Mouse (Mus musculus): Measurements from ENCODE around the gene Gabrb3.

The Gabrb3 gene

DNA sequence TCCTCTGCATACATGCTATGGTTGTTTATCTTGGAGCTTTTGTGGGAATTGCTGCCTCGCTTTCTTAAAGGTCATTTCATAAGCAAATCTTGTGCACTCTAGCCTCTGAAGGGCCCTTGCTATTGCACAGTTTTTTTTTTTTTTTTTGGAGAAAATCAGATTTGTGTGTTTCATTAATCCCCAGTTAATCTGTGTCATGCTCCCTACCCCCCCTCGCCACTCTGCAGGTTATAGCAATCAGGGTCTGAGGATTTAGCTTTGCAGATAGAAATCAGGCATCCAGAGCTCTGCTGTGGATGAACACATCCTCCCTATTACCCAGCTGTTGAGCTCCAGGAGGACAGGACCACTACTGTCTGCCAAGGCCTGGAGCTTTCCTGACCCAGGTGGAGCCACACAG lies at the start of gene Gabrb3:
TSS of gene Gabrb3 (plus strand) at position 301 of the 400 bp plus-strand sequence.
- DNase-seq (ENCODE audit: low read depth), result no peak

DNA sequence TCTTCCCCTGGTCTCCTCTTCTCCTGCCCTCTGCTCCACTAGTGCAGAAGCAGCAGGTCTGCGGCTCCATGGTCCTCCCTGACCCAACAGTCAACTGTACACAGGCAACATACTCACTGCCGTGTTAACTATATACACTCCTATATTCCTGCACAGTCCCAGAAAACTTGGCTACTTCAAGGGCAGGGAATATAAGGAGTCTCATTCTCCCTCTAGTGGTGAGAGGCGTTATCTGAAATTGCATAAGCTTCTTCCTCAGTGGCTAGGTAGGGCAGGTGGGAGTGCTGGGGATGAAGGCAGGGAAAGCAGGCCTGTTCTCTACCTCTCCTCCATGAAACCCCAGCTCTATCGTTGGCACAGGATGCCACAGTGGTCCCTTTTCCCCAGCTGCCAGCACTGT lies 35.4 kb upstream of the Gabrb3 start:
- peak; percentile 37 for DNase-seq (ENCODE audit: low read depth)

DNA sequence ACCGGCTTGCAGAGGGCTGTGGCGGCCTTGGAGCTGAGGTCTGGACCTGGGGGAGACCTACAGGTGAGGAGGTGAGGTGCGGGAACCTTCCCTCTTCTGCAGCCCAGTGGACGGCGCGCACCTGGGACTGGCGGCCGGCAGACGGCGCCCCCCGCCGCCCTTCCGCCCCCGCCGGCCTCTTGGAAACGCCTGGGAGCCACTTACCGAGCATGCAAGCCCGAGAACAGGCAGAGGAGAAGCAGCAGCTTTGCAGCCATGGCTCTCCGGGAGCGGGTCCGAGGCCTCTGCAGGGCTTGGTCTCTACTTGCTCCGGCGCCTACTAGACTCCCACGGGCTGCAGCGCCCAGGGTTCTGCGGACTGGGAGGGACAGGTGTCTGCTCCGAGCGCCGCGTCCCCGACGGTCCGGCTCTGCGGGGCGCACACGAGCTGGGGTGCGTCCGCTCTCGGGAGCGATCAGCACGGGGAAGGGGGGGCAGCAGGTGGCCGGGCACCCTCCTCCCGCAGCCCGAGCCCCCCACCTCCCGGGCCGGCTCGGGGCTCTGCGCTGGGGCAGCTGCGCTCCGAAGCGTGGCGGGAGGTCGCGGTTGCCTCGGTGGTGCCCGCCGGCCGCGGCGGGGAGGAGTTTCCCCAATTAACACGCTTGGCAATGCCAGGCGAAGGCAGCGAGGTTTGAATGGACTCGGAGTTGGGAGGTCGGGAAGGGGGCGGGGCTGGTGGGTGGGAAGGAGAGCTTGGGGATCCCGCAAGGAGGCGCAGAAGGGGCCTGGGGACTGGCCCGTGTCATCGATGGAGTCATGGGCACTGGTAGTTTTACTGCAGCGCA lies 32.8 kb upstream of the Gabrb3 start, which contains the start of gene Gabrg3:
TSS of gene Gabrg3 (minus strand) at position 672 of the 824 bp plus-strand sequence.
- DNase-seq (ENCODE audit: low read depth), result no peak

DNA sequence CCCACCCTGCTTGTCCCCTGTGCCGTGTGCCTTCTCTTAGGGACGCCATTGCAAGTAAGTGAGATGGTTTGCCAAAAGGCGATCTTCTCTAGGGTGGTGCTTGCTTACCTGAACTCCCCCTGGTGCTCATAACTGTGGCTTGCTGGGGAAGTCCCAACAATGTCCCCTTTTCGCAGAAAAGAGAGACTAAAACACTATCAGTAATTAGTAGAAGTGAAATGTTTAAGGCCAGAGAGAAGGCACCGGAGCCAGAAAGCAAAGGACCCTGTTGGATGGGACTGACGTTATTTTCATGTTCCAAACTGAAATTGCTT lies 32.2 kb upstream of the Gabrb3 start:
- no peak for DNase-seq (ENCODE audit: low read depth)

DNA sequence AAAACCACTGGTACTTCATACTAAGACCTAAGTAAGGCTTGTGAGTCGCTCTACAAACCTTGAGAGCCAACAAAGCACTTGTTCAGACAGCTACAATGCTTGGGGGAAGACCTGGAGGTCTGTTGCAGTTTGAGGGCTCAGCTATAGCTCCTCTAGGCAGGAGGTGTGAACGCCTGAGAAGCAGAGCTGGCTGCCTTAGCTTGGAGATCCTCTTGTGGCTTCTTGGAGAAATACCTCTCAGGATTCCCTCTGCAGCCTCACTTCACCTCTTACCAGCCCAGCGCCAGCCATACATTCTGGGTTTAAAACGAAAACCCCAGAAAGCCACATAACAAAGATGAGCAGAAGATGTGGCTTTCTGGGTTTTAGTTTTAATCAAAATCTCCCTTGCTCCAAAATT lies 29.4 kb upstream of the Gabrb3 start:
- no peak for DNase-seq (ENCODE audit: low read depth)

DNA sequence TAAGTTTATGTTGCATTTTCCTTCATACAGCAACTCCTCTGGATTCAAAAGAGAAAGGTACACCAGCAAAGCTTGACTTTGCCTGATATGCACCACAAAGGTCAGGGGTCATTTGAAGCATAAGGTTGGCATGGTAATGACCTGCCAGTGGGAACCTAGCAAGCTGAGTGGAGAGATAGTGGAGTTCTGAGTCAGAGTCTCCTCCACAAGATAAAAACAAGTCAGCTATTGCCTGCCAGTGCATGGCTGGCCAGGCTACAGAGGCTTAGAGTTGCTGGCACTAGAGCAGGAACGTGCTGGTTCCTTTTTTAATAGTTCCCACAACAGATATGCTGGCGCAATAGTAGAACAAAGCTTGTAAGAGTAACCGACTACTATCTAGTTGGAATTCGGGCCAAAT lies 25.9 kb upstream of the Gabrb3 start:
- no peak for DNase-seq (ENCODE audit: low read depth)

DNA sequence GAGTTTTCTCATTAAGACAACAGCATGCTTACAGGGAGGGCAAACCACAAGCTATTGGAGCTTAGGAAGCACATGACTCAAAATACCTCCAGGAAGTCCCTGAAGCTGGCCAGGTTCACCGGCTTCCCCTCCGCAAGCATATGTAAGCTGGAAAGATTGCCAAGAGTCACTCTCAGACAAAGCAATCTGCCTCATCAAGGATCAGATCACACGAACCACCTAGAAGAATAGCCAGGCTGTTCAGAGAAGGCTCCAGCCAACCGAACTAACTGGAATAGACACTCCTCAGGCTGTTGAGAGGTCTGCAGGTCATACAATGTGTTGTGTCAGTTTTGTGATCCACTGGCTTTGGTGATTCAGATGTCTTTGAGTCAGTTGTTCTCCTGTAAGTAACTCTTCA lies 8.3 kb upstream of the Gabrb3 start:
- no peak for DNase-seq (ENCODE audit: low read depth)

DNA sequence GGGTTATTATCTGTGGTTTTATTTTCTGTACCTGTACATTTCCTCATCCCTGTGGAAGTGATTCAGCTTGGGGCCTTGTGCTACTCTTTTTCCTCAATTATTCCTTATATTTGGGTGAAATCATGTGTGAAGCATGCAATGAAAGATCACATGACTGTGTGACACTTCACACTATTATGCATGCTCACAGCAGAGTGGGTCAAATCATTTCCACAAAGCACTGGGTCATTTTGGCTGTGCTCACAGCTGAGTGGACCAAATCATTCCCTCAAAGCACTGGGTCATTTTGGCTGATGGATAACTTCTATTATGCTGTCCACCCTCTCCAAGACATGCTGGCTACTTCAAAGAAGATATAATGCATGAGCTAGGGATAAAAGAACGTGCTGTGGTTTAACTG lies 6.6 kb upstream of the Gabrb3 start:
- no peak for DNase-seq (ENCODE audit: low read depth)

DNA sequence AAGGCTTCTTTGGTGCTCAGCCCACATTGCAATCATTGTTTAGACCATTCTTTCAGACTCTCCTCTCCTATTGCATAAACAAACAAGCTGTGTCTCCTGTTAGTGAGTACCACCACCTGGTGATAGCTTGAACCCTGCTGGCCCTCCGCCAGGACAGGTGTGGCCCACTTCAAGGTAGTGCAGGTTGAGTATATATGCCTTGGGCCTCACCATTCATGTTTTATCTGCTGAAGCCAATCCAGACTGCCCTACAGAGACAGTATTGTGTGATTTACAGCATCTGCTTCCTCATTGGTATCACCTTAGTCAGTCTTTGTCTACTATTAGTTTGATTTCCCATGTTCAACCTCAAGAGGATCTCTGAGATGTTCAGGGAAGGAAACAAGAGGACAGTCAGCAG lies 1.6 kb downstream of the Gabrb3 start:
- DNase-seq (ENCODE audit: low read depth), result no peak

DNA sequence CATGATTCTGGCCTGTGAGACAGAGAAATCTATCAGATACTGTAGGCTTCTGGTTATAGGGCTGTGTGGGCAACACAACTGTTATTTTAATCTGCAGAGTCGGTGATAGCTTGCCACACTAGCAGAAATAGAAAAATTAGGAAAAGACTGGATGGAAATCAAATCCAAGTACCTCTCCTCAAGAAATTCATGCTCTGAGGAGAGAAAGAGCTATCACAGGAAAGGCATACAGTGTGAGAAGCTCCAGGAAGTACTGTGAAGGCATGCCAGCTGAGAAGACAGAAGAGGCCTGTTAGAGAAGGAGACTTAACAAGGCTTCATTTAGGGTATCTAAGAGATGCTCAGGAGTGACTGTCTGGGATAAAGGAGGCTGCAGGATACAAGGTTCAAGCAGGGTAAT lies 3.2 kb downstream of the Gabrb3 start:
- DNase-seq (ENCODE audit: low read depth), result no peak

DNA sequence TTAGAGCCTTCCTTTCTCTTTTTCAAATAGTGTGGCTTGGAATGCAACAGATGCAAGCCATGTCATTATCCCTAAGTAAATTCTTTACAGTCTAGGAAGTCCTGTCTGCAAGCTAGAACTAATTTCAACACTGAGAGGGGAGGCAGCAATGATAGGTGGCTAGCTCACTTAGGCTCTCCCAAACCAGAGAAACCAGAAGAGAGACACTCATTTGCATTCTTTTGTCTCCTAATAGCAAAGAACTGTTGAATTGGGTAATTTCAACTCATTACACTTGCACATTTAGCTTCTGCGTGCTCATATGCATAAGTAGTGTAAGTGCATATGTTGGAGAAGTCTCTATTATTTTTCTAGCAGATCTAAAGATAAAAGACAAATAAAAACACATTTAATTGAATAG lies 28.7 kb downstream of the Gabrb3 start:
- DNase-seq (ENCODE audit: low read depth), result no peak

DNA sequence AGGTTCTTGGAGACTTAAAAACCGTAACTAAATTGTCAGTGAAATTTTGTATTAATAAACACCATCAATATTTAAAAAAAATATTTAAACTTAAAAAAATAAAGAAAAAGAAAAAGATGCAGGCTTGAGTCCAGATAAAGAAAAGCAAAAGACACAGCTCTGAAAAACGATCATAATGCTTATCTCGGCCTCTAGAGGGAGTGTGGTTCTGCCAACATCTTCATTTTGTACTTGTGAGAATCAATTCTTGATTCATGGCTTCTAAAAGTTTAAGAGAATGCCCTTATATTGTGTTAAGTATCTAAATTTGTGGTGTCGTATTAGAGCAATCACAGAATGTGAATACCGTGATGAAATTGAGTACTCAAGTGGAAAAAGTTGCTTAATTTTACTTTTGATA lies 40.9 kb downstream of the Gabrb3 start:
- DNase-seq (ENCODE audit: low read depth), result peak; percentile 9

DNA sequence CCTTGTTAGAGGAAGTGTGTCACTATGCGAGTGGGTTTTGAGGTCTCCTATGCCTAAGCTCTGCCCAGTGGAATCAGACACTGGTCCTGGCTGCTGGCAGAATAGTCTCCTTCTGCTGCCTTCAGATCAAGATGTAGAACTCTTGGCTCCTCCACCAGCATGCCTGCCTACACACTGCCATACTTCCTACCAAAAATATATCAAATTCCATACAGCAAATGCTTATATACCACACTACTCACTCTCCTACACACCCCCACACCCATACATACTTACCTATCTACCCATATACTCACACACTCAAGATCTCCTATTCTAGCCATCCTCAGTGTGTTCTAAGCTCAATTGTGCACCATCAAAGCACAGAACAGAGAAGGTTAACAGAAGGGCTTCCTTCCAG lies 51.8 kb downstream of the Gabrb3 start:
- DNase-seq (ENCODE audit: low read depth), result no peak

DNA sequence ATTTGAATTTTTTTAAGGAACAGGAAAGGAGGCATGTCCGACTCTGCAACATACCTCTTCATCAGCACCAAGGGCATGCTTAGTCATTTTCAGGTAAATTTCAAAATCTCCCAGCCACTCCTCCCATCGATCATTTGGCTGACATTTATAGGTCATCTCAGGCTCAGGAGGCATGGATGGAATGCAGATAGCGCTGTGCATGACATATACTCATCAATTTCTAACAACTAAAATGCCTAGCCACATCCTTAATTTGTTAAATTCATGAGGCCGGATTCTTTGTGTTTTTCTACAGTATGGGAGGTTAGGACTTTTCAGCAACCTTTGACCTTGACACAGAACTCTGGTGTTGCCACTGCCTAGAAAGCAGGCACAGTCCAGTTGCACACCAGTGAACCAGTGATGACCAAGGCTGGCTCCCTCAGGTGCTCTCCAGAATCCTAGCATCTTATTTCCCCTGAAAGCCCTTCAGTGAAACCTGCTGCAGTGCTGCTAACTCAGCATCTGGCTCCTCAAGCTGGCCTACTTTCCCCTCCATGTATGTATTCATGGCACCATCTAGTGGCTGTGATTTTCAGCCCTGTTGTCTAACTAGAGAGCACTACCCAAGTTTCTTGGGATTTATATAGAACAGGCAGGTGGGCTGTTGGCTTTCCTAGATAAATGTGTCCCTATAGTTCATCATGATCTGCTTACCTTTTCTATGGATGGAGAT lies 54.5 kb downstream of the Gabrb3 start:
- peak; percentile 58 for DNase-seq (ENCODE audit: low read depth)

DNA sequence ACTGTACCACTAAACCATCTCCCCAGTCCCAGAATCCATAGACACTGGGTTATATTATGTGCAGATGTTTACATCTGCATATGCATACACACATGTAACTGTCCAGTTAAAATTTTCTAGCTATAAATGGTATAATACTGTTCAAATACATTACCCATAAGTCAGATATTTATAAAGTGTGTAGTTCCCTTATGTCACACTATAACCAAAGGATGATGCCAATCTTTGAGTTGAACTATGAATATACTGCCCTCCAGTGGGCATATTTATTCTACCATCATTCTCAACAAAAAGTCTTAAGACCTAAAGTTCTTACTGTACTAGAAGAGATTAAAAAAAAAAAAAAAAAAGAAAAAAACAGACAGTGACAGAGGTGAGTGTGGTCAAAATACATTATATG lies 63.4 kb downstream of the Gabrb3 start:
- DNase-seq (ENCODE audit: low read depth), result peak; percentile 54

DNA sequence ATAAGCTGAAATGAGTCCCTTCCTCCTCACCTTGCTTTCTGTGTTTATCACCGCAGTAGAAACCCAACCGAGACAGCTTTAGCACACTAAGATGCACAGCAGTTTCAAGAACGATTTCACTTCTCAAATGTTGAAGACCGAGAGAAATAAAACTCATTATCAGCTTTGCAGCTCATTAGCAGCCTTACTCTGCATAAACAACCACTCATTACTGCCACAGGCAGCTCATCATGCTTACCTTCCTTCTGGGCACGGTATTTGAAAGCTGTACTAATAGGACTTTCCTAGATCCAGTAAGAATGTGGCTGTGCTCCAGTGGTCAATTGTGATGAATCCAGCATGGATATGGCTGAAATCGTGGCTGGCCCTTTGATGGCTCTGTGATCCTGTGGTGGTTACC lies 67.4 kb downstream of the Gabrb3 start:
- no peak for DNase-seq (ENCODE audit: low read depth)

DNA sequence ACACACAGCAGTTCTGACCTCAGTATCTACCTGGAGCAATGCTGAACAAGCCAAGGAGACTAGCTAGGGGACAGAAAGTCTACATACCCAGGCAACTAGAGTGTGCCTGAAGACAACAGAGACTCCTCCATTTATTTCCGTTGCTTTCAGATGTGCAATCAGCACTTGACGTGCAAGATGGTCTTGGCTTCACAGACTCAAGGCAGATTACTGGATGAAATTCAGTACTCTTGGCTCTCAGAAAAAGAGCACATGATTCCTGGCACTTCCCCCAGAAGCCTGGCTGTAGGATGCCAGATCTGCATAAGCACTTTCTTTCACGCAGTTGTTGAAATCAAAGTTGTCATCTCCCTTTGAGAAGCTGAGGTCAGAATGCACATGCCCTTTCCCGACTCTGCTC lies 72.3 kb downstream of the Gabrb3 start:
- peak; percentile 20 for DNase-seq (ENCODE audit: low read depth)

DNA sequence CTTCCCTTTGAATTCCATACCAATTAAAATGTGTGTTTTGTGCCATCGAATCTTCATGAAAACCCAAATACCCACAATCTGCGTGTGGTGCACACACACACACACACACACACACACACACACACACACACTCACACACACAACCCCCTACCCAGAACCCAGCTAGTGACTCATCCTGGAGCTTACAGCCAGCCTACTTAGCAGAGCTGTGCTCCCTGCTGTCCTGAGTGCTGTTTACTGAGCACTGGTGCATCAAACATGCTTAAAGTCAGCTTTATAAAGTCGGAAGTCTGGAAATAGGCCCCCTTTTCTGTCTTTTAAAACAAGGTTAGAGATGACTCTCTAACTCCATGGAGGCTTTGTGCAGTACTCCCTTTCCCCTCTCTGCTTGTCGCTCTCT lies 83.3 kb downstream of the Gabrb3 start:
- no peak for DNase-seq (ENCODE audit: low read depth)

DNA sequence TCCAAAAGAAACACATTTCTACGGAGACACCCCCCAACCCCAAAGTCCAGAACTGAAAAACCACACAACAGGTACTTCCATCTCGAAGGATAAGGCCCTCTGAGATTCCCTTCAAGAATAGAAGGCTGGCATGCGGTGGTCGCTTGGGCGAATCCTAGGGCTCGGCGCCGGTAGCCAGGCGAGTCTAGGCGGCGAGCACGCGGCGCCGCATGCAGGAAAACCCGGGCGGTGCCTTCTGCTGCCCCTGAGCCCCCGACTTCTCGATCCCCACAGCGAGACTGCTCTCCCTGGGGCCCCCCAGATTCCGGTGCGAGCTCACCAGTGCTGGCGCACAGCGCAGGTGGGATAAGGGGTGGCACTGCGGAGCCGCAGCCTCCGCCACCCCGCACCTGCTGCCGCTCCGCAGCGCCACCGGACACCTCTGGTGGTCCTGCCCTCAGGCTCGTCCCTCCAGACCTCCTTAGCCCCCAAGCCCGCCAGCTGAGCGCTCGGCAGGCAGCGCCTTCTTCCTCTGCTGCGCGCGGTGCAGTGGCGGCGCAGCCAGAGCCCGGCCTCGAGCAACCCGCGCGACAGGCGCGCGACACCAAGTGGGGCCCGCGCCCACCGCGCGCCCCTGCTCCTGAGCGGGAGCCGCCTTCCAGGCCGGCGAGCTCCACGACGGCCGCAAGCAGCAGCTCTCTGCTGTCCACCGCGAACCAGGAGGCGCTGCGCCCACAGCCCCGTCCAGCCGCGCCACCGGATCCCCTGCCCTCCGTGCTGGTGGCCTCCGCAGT lies 89.6 kb downstream of the Gabrb3 start:
- DNase-seq (ENCODE audit: low read depth), result no peak

DNA sequence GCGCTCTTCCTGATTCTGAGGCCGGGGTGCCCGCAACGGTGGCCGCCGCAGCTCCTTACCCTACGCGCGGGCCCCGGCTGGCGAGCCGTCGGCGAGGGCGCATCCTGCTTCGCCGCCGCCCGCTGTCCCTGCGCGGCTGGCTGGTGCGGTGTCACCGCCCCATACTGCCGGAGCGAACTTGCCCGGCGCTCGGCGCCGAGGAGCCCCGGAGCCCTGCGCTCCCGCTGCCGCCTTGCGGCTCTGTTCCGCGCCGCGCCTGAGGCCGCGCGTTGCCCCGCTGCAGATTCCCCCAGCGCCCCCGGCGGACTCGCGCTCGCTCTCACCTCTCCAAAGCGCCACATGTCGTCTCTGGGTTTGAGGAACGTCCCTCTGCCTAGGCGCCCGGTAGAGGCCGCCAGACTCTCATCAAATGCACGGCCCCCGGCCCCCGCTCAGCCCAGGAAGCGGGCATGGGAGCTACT lies 90.2 kb downstream of the Gabrb3 start, which contains the start of gene Gabra5:
TSS of gene Gabra5 (minus strand) at position 379 of the 461 bp plus-strand sequence.
- no peak for DNase-seq (ENCODE audit: low read depth)

DNA sequence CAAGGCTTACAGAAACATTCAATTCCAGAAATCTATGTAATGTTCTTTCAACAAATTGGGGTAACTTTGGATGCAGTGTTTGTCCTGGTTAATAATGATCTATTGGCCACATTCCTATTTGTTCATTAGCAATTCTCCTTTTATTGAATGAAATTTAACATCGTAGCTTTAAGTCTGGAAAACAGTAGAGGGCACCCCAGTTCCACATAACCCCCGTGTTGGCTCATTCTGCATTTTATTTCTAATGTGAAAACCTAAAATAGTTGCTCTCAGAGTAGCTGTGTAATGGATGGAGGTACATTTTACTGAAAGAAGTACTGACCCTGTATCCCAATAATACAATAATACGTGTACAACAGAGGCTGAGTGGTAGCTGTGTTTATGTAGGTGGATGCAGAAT lies 93.5 kb downstream of the Gabrb3 start:
- DNase-seq (ENCODE audit: low read depth), result peak; percentile 43

DNA sequence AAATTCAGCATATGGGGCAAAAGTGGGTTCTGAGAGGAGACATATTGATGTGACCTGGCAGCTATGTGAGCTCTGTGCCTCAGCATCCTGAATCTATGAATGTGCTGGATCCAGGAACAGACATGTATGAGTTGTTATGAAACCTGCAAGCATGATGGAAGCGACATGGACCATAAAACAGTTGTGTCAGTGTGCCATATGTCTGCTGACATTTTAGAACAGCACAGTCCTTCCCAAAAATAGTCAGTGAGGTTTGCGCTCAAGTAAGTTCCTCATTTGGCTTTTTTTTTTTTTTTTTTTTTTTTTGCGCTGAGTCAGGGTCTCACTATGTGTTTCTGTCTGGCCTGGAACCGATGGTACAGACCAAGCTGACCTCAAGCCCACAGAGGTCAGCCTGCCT lies 110.0 kb downstream of the Gabrb3 start:
- no peak for DNase-seq (ENCODE audit: low read depth)

DNA sequence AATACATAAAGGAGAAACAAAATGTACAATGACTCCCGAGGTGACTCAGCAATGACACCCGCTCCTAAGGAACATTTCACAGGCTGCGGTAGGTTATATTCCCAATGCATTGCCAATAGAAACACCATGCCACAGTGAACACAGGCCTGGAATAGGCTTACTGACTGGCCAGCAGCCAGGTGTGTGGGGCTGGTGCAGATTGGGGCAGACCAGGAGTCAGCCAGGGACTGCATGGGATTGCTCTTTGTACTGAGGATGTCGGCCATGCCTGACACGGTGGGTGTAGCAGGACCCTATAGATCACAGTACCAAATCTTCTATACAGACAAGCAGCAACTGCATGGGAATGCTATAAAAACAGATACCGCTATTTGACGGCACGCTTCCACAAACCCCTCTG lies 110.5 kb downstream of the Gabrb3 start:
- peak; percentile 20 for DNase-seq (ENCODE audit: low read depth)
